Mouse (Mus musculus) erythroblast, embryonic 14.5 days (primary cell): ENCODE measurements around the gene Cdc25b. TPM values are rescaled to one million over a fixed set of nuclear protein-coding genes. Genes with fewer than 3 reads are reported as not detected.

Experiments
- H3K27me3 ChIP-seq: 2 replicates; pipeline ENCODE4 v1.6.1; 2012; ENCODE audit warnings: inconsistent platforms; ENCODE audit not compliant: control insufficient read depth
- H3K36me3 ChIP-seq: 2 replicates; pipeline ENCODE4 v1.6.1; 2012; ENCODE audit warnings: mild to moderate bottlenecking, inconsistent platforms; ENCODE audit not compliant: control insufficient read depth
- H3K4me1 ChIP-seq: 2 replicates; pipeline ENCODE4 v1.6.1; 2012; ENCODE audit warnings: inconsistent platforms; ENCODE audit not compliant: control insufficient read depth
- H3K4me3 ChIP-seq: replicated peaks from 2 replicates; pipeline ENCODE3; 2012; ENCODE audit warnings: moderate library complexity, mild to moderate bottlenecking, inconsistent platforms
- H3K9me3 ChIP-seq: 2 replicates; pipeline ENCODE4 v1.6.1; 2012; ENCODE audit warnings: low read length, inconsistent platforms, mixed read lengths; ENCODE audit not compliant: control insufficient read depth
- GATA1 ChIP-seq: IDR thresholded peaks from 2 replicates; pipeline ENCODE4 v1.6.1; 2012; ENCODE audit warnings: low read length, inconsistent platforms, mixed read lengths
- TAL1 ChIP-seq: IDR thresholded peaks from 3 replicates; pipeline ENCODE4 v1.6.1; 2012; ENCODE audit warnings: low read length, inconsistent platforms, mixed read lengths
- polyA plus RNA-seq: library from polyadenylated mRNA; stranded (reverse); fragments of >175 nt; gene quantifications from 2 replicates; pipeline ENCODE4 v1.2.3, GENCODE M21; 2012

Cdc25b gene
- polyA plus RNA-seq, 1 experiment: 52.6 TPM

DNA sequence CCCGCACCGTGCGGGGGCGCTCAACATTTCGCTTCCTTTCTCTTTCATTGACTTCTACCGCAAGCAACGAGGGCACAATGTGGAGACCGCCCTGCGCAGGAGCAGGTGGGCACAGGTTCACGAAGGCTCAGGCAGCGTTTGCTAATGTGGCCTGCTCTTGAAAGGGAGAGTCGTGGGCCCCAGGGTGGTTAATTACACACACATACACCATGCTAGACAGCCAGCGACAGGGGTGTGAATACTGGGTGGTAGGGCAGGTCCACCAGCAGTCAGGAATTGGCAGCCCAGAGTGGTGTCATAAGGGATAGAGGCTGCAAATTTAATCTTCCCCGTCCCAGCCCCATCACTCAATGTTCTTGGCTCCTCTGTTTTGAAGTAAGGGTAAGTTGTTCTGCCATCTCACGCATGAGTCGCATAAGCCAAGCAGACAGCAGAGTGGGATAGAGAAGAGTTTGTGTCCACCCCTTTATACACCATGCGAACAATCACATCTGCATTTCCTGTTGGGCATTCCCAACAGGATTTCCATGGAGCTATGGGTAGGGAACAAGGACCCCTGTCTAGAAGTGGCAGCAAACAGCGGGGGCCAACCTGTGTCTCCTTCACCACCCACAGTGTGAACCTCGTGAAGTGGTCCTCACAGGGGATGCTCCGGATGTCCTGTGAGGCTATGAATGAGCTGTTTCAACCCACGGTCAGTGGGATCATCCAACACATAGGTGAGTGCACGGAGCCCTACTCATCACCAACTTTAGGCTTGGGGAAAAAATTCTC is 43.6 kb upstream of the Cdc25b start:
- no peak for TF ChIP-seq GATA1
- H3K4me1 ChIP-seq: peaks cover 68% of the 10 kb centered on the region

DNA sequence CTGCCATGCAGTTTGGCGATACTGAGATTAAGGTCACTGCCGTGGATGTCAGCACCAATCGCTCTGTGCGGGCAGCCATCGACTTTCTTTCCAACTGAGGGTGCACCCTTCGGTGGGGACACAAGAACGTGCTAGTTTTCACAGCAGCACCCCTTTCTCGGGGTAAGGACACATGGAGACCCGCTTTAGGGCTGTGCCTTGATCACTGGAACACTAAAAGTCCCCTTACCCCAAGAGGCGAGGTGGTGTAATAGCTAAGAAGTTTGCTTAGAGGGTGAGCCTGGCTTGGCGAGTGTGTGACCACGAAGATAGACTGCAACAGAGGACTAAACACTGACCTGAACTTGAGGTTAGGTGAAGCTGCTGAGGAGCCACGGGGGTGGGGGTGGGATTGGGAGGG is 41.6 kb upstream of the Cdc25b start:
- H3K36me3 ChIP-seq: peaks cover 95% of the 10 kb centered on the region
- H3K4me1 ChIP-seq: peaks cover 57% of the 10 kb centered on the region
- H3K9me3 ChIP-seq: peaks cover 5% of the 10 kb centered on the region; the same call in 1 of the 2 replicates

More for the DNA sequence above, 43.6 kb upstream of the Cdc25b start:
- Histone ChIP-seq H3K36me3 (peaks cover 92% of the 10 kb centered on the region), H3K4me3 (no peak overlapping the region), H3K27me3 (no peaks in the 10 kb centered on the region; the same call in 1 of the 2 replicates), H3K9me3 (peaks cover 5% of the 10 kb centered on the region; the same call in 1 of the 2 replicates)

DNA sequence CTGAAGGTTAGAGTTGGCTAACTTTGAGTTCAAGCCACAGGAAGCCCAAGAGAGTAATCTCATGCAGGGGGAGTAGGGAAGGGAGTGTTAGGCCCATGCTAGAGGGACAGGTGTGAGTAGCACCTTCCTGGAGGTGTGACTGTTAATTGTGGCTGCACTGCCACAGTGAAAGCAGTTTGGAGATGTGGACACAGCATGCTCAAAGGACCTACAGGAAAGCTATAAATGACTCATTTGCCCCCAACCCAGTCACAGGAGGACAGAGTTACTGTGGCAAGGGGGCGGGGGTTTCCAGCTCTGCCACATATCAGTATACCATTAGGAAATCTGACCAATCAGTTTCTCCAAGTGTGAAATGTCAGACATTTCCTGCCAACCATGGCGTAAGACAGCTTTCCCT is 41.2 kb upstream of the Cdc25b start:
- Histone ChIP-seq H3K27me3 (no peaks in the 10 kb centered on the region; the same call in 1 of the 2 replicates), H3K9me3 (peaks cover 5% of the 10 kb centered on the region; the same call in 1 of the 2 replicates), H3K36me3 (peaks cover 98% of the 10 kb centered on the region), H3K4me3 (no peak overlapping the region), H3K4me1 (peaks cover 56% of the 10 kb centered on the region)
- TF ChIP-seq TAL1: no peak
- TF ChIP-seq GATA1: no peak

More for the DNA sequence above, 41.6 kb upstream of the Cdc25b start:
- TF ChIP-seq TAL1 (no peak), GATA1 (no peak)
- Histone ChIP-seq H3K27me3 (no peaks in the 10 kb centered on the region; the same call in 1 of the 2 replicates), H3K4me3 (no peak overlapping the region)

DNA sequence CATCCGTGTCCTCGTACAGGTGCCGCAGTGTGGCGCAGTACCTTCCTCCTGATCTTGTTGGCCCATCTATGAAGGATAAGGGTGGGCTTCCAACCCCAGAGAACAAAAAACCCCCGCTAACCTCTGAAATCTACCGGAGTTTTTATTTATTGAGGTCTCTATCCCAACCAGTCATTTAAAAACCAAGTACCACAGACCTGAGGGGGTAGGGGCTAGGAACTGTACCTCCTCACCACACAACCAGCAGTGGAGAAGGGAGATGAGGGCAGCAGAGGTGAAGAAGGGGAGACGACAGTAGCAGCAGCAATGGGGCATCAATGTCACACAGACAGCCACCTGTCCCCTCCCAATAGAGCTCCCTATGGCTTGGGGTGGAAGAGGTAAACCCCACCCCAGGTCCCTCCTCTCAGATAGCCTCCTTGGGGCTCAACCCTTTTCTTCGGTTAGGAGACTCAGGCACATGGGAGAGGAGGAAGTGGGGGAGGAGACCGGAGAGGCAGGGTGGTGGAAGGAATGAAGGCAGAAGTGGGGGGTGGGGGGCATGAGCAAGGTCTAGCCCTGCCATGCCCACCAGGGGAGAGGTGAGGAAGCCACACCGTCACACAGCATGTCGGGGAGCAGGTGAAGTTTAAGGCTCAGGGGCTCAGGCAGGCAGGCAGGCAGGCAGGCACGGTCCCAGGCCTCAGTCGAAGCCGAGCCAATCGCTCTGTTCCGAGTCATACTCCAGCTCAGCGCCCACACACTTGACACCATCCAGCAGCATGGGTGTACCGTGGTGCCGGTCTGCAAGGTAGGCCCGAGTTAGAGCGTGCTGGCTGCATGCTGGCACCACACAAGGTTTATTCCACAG is 40.3 kb upstream of the Cdc25b start:
- H3K4me1 ChIP-seq: peaks cover 56% of the 10 kb centered on the region
- H3K9me3 ChIP-seq: peaks cover 5% of the 10 kb centered on the region; the same call in 1 of the 2 replicates
- TF ChIP-seq TAL1 (no peak), GATA1 (no peak)
- H3K36me3 ChIP-seq: peaks cover 98% of the 10 kb centered on the region
- no peak overlapping the region for H3K4me3 ChIP-seq
- H3K27me3 ChIP-seq: no peaks in the 10 kb centered on the region; the same call in 1 of the 2 replicates

DNA sequence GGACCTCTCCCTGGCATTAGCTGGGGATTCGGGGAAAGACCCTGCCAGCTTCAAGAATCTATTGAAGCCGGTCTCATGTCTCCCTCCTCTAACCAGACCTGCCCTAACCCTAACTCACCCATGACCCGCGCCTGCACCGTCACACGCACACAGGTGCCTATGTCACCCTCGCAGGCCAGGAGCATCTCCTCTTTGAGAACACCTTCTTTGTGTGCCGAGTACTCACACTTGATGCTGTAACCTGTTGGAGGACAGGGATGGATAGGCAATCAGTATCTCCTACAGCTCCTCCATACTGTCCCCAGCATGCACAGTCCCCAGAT is 39.7 kb upstream of the Cdc25b start:
- Histone ChIP-seq H3K4me3 (no peak overlapping the region), H3K4me1 (peaks cover 56% of the 10 kb centered on the region), H3K27me3 (no peaks in the 10 kb centered on the region; the same call in 1 of the 2 replicates), H3K36me3 (peaks cover 98% of the 10 kb centered on the region), H3K9me3 (peaks cover 5% of the 10 kb centered on the region; the same call in 1 of the 2 replicates)
- no peak for TF ChIP-seq GATA1
- TF ChIP-seq TAL1: no peak

DNA sequence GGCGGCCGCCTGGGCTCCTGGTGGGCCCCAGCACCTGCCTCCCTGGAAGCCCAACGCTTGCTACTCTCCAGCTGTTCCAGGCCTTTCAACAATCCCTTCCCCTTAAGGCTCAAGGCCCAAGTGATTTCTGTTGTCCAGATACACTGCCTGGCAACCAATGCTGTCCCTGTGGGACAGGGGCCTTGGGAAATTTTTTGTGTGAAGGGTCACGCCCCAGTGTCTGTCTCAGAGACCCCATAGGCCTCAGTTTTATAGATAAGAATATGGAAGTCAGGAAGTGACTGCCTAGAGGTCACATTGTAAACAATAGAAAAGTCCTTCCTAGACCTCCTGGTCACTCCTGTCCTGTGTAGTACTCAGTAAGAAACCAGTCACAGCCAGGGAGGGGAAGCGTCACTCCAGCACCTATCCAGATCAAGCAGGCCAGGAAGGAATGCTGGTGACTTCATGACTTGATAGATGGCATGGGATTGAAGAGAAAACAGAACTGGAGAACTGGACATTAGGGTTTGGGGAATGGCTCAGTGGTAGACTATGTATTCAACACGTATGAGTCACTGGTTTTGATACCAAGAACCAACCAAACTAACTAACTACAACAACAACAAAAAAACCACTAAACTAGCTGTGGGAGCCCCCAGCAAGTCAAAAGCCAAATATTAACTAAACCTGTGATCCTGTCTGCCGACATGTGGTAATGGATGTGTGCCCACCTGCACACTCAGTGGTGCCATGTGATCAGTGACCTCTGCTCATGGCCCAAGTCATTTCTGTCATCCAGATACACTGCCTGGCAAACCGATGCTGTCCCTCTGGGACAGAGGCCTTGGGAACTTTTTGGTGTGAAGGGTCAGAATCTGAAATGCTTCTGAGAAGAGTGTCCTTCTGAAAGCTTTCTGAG is 38.1 kb upstream of the Cdc25b start:
- Histone ChIP-seq H3K4me1 (peaks cover 56% of the 10 kb centered on the region), H3K27me3 (no peaks in the 10 kb centered on the region; the same call in 1 of the 2 replicates), H3K4me3 (no peak overlapping the region), H3K36me3 (peaks cover 99% of the 10 kb centered on the region), H3K9me3 (peaks cover 13% of the 10 kb centered on the region)
- TF ChIP-seq GATA1: no peak
- no peak for TF ChIP-seq TAL1

DNA sequence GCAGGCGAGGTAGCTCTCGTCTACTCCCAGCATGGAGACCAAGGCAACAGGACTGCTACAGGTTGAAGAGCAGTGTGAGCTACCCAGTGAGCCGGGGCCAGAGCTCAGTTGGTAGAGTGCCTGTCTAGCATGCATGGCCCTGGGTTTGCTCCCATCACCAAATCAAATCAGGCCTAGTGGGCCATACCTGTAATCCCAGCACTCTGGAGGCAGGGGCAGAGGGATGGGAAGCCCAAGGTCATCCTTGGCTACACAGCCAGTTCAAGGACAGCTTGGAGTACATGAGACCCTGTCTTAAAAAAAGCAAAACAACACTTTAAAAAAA is 37.5 kb upstream of the Cdc25b start:
- peaks cover 13% of the 10 kb centered on the region for H3K9me3 ChIP-seq
- peaks cover 61% of the 10 kb centered on the region for H3K4me1 ChIP-seq
- TF ChIP-seq GATA1: no peak
- TF ChIP-seq TAL1: no peak
- peaks cover 100% of the 10 kb centered on the region for H3K36me3 ChIP-seq
- no peak overlapping the region for H3K4me3 ChIP-seq
- no peaks in the 10 kb centered on the region; the same call in 1 of the 2 replicates for H3K27me3 ChIP-seq

DNA sequence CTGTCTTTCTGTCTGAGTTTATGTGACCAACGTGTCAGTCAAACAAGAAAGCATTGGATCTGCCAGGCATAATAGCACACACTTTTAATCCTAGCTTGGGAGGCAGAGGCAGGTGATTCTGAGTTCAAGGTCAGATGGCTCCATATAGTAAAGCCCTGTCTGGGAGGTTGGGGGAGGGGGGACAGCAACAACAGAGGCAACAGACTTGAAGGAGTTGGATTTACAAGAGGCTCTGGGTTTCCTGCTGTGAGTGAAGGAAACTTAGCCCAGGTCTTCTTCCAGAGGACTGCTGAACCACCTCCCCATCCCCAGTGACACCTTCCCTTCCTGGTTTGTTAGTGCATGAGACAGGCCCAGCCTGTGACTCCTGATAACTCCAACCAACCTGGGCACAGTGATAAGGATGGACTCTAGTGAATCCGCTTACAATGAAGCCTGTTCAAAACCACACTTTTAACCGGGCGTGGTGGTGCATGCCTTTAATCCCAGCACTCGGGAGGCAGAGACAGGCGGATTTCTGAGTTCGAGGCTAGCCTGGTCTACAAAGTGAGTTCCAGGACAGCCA is 34.5 kb upstream of the Cdc25b start:
- peak; percentile 86 for TF ChIP-seq TAL1
- peak; percentile 85 for TF ChIP-seq GATA1
- peaks cover 80% of the 10 kb centered on the region for H3K4me1 ChIP-seq
- H3K4me3 ChIP-seq: peak overlapping the region; percentile 31
- H3K27me3 ChIP-seq: no peaks in the 10 kb centered on the region; the same call in 1 of the 2 replicates
- H3K36me3 ChIP-seq: peaks cover 100% of the 10 kb centered on the region
- H3K9me3 ChIP-seq: peaks cover 8% of the 10 kb centered on the region
